Mouse (Mus musculus) lung, embryonic 15.5 days (tissue): Measurements from ENCODE around the gene Ckap4. TPM values are rescaled to one million over a fixed set of nuclear protein-coding genes. Genes with fewer than 3 reads are reported as not detected.
A peak's percentile ranks its signal among the peaks of the same experiment; 100 is the strongest.

ENCODE experiments used
- ATAC-seq: fragments of 200-750 bp; cut with Nextera tagmentation; 2 replicates; pipeline ENCODE4 v1.8.0; 2017; ENCODE audit warnings: moderate number of reproducible peaks, borderline replicate concordance; ENCODE audit not compliant: low FRiP score, low TSS enrichment; ENCODE audit errors: extremely low read depth
- H3K27ac ChIP-seq: fragments of 300-500 bp; sonication (generic); 2 replicates; pipeline ENCODE4 v1.5.1; 2015; ENCODE audit warnings: moderate library complexity, mild to moderate bottlenecking, inconsistent platforms
- H3K27me3 ChIP-seq: fragments of 300-500 bp; sonication (generic); 2 replicates; pipeline ENCODE4 v1.6.1; 2015; ENCODE audit warnings: inconsistent platforms
- H3K36me3 ChIP-seq: fragments of 300-500 bp; sonication (generic); 2 replicates; pipeline ENCODE4 v1.6.1; 2015; ENCODE audit warnings: inconsistent platforms
- H3K4me1 ChIP-seq: fragments of 300-500 bp; sonication (generic); 2 replicates; pipeline ENCODE4 v1.6.1; 2015; ENCODE audit warnings: inconsistent platforms
- H3K4me2 ChIP-seq: fragments of 300-500 bp; sonication (generic); 2 replicates; pipeline ENCODE4 v1.6.1; 2015; ENCODE audit warnings: inconsistent platforms, mild to moderate bottlenecking, moderate library complexity
- H3K4me3 ChIP-seq: fragments of 300-500 bp; sonication (generic); 2 replicates; pipeline ENCODE4 v1.5.1; 2015; ENCODE audit warnings: mild to moderate bottlenecking, inconsistent platforms
- H3K9ac ChIP-seq: fragments of 300-500 bp; sonication (generic); 2 replicates; pipeline ENCODE4 v1.6.1; 2015; ENCODE audit warnings: inconsistent platforms
- H3K9me3 ChIP-seq: fragments of 300-500 bp; sonication (generic); 2 replicates; pipeline ENCODE4 v1.6.1; 2016; ENCODE audit warnings: inconsistent platforms
- WGBS: fragments of 180-500 bp; shearing (Covaris S2); methylation state at CpG from one replicate; pipeline ENCODE4 v1.1.7; 2015; 5-methylcytosine and 5-hydroxymethylcytosine counted together
- polyA plus RNA-seq: library from polyadenylated mRNA; unstranded; fragments of >200 nt; fragmentation: Nextera tagmentation; extraction: Ambion mirVana; gene quantifications from 2 replicates; pipeline ENCODE4 v1.2.1, GENCODE M21; 2015

Gene Ckap4
- polyA plus RNA-seq, 1 experiment from 2014 or later, result 141 TPM

DNA sequence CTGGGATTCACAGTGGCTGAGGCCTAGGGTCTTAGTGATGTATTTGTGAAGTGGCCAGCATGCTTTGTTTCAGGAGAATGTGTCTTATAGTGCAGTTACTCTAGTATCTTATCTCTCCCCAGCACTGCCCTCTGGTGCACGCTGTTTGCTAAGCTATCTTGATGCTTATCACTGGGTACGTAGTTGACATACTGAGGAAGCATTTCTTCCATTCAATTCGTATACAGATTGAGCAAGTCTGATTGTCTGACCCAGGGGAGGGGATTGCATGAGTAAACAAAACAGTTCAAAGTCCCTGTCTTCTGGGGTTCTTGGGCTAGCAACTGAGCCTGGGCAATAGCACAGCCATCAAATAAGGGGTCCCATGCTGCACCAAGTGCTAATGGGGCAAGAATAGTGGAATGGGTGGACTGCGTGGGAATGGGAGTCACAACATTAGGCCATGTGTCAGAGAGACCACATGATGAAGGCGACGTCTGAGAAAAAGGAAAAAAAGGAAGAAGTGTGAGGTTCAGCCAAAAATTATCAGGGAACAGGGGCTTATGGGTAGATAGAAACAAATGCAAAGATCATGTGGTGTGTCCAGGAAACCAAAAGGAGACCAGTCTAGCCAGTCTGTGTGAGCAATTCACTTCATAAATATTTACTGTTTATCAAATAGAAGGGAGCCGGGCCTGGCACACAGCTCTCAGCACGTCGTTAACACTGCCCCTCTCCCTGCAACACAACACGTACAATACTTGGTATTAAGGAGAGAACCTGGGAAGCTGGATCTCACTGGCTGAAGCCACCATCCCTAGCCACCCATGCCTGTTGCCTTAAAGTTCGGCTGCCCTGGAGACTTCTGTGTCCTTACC lies 9.2 kb upstream of the Ckap4 start:
- Histone ChIP-seq H3K4me2 (no peak overlapping the region), H3K9me3 (no peaks in the 10 kb centered on the region), H3K4me1 (0 out of 2 replicates have a peak, but pooled peaks cover 7% of the 10 kb centered on the region), H3K9ac (no peak overlapping the region), H3K27me3 (no peaks in the 10 kb centered on the region), H3K4me3 (no peak overlapping the region), H3K36me3 (no peaks in the 10 kb centered on the region), H3K27ac (no peak overlapping the region)
- no peak; the same call in 1 of the 2 replicates for ATAC-seq
- WGBS, result 32% methylated on average over 11 of the region's 11 CpGs

GRCm38 (mm10) chr10:84539651-84540050 lies 5.8 kb upstream of the Ckap4 start:
- no peak overlapping the region for H3K27ac ChIP-seq
- H3K4me1 ChIP-seq, result 0 out of 2 replicates have a peak, but pooled peaks cover 4% of the 10 kb centered on the region
- no peak overlapping the region for H3K9ac ChIP-seq
- no peaks in the 10 kb centered on the region for H3K9me3 ChIP-seq
- H3K36me3 ChIP-seq, result no peaks in the 10 kb centered on the region
- H3K4me2 ChIP-seq, result no peak overlapping the region
- WGBS, result 87% methylated on average over 6 of the region's 6 CpGs
- no peak for ATAC-seq
- no peaks in the 10 kb centered on the region for H3K27me3 ChIP-seq
- H3K4me3 ChIP-seq, result no peak overlapping the region

DNA sequence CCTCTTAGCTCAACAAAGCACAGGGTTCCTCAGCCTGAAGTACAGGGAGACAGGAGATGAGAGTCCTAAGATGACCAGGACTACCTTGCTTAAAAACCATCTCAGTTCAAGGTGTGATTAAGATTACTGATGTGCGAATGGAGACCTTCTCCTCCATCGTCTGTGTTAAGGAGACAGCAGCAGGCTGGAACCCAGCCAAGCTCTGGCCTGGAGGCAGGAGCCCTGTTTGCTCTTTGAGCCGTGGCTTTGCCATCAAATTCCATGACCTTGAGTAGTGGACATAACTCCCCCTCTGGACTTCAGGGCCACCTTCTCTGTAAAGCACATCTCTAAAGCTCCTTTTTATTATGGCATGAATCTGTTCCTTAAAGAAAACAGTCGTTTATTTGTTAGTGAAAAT lies 2.0 kb upstream of the Ckap4 start:
- H3K36me3 ChIP-seq, result no peaks in the 10 kb centered on the region
- ATAC-seq, result no peak
- no peaks in the 10 kb centered on the region for H3K27me3 ChIP-seq
- WGBS, result 26% methylated on average over 4 of the region's 4 CpGs
- no peak overlapping the region for H3K4me3 ChIP-seq
- H3K9me3 ChIP-seq, result no peaks in the 10 kb centered on the region
- peaks cover 22% of the 10 kb centered on the region for H3K4me1 ChIP-seq
- H3K27ac ChIP-seq, result no peak overlapping the region
- H3K9ac ChIP-seq, result no peak overlapping the region
- H3K4me2 ChIP-seq, result no peak overlapping the region

GRCm38 (mm10) chr10:84535458-84535857 lies 1.6 kb upstream of the Ckap4 start:
- no peaks in the 10 kb centered on the region for H3K27me3 ChIP-seq
- no peak overlapping the region for H3K9ac ChIP-seq
- ATAC-seq, result no peak
- H3K27ac ChIP-seq, result no peak overlapping the region
- no peaks in the 10 kb centered on the region for H3K36me3 ChIP-seq
- H3K9me3 ChIP-seq, result no peaks in the 10 kb centered on the region
- H3K4me1 ChIP-seq, result peaks cover 26% of the 10 kb centered on the region
- WGBS, result 77% methylated on average over 5 of the region's 5 CpGs
- H3K4me3 ChIP-seq, result no peak overlapping the region
- no peak overlapping the region for H3K4me2 ChIP-seq

DNA sequence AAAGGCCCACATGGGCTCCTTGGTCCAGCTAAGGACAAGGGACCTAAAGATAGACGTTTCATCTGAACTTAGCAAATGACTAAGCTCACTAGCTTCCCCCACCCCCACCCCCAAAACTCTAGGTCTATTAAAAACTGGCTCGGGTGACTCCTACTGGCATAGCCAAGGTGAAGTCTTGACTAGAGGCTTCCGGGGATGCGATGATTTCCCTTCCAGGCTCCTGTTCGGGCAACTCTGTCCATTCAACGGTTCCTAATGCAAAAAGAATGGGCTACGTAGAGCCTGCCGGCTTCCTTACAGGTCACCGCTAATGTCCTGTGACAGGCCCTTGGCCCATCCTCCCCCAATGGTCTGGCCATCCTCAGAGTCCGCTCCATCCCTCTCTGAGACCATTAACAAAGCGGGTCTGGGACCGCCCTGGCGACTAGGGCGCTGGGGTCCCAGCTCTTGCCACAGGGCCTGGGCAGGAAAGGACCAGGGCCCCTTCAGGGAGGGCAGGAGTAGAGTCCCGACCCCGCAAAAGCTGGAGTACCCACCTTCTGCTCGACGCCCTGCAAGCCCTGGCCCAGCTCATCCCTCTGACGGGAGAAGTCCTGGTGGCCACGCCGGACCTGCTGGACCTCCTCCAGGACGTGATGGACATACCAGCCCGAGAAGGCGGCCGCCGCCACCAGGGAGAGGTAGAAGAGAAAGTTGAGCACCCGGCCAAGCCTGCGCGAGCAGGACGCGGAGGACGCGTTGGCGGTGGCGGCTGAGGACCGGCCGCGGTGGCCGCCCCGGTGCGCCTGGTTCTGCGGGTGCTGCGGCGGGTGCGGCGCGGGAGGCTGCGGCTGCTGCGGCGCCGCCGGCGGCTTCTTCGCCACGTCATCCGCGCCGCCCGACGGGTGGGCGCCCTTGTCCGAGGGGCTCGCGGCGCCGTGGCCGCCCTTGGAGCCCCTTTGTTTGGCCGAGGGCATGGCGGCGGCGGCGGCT lies 665 bp downstream of the Ckap4 start:
- under 1% methylated on average over 53 of the region's 72 CpGs for WGBS
- H3K27ac ChIP-seq, result peak overlapping the region; percentile 86
- H3K4me1 ChIP-seq, result peaks cover 42% of the 10 kb centered on the region
- H3K36me3 ChIP-seq, result peaks cover 19% of the 10 kb centered on the region
- H3K27me3 ChIP-seq, result no peaks in the 10 kb centered on the region
- no peaks in the 10 kb centered on the region for H3K9me3 ChIP-seq
- peak overlapping the region; percentile 72 for H3K9ac ChIP-seq
- peak; percentile 6; the same call in 1 of the 2 replicates for ATAC-seq
- peak overlapping the region; percentile 61 for H3K4me3 ChIP-seq
- peak overlapping the region; percentile 73 for H3K4me2 ChIP-seq

DNA sequence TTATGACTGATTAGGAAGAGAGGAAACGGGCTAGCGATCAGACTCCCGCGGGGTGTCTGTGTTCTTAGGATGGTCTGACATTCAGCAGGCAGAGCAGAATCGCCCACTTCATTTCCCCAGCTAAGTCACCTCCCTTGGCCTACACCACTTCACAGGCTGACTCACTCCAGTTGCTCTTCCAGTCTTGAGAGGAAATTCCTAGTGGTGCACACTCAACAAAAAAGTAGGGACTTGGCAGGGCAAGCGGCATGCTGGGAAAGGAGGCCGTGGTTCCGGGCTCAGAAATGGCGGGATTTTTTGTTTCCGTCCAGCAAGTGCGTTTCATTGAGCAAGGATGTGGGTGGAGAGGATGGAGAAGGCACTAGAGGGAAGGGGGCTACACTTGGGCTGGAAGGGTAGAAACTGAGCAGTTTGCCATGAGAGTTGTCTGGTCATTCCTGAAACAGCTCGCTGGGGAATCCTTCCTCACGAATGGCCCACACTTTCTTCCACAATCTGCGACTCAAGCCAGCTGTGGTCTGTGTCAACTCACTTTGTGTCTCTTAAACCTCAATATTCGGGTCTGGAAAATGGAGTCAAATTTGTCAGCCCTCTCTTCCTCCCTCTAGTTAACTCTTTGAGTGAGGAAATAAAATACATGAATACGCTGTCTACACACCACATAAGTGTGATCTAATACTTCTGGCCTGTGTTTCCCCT lies 1.5 kb downstream of the Ckap4 start:
- Histone ChIP-seq H3K27ac (peak overlapping the region; percentile 86), H3K9me3 (no peaks in the 10 kb centered on the region), H3K9ac (peak overlapping the region; percentile 72), H3K4me2 (peak overlapping the region; percentile 73), H3K36me3 (peaks cover 27% of the 10 kb centered on the region), H3K4me3 (peak overlapping the region; percentile 61), H3K27me3 (no peaks in the 10 kb centered on the region), H3K4me1 (peaks cover 42% of the 10 kb centered on the region)
- ATAC-seq, result no peak
- WGBS, result 18% methylated on average over 16 of the region's 16 CpGs

GRCm38 (mm10) chr10:84531576-84531975 lies 2.3 kb downstream of the Ckap4 start:
- WGBS, result 77% methylated on average over 4 of the region's 4 CpGs
- Histone ChIP-seq H3K27ac (peak overlapping the region; percentile 86), H3K4me1 (peaks cover 42% of the 10 kb centered on the region), H3K4me2 (peak overlapping the region; percentile 73), H3K36me3 (peaks cover 34% of the 10 kb centered on the region), H3K4me3 (peak overlapping the region; percentile 61), H3K9me3 (no peaks in the 10 kb centered on the region), H3K9ac (peak overlapping the region; percentile 72; the same call in 1 of the 2 replicates), H3K27me3 (no peaks in the 10 kb centered on the region)
- ATAC-seq, result no peak

- Histone ChIP-seq H3K4me3 (no peak overlapping the region), H3K4me2 (peak overlapping the region; percentile 73), H3K27ac (no peak overlapping the region), H3K4me1 (peaks cover 42% of the 10 kb centered on the region), H3K36me3 (peaks cover 43% of the 10 kb centered on the region), H3K9me3 (no peaks in the 10 kb centered on the region), H3K9ac (0 out of 2 replicates have a peak overlapping the region, but pooled peaks have one; percentile 8), H3K27me3 (no peaks in the 10 kb centered on the region)
- 72% methylated on average over 8 of the region's 8 CpGs for WGBS
- ATAC-seq, result no peak
Observed at GRCm38 (mm10) chr10:84530388-84530787, 3.5 kb downstream of the Ckap4 start.

DNA sequence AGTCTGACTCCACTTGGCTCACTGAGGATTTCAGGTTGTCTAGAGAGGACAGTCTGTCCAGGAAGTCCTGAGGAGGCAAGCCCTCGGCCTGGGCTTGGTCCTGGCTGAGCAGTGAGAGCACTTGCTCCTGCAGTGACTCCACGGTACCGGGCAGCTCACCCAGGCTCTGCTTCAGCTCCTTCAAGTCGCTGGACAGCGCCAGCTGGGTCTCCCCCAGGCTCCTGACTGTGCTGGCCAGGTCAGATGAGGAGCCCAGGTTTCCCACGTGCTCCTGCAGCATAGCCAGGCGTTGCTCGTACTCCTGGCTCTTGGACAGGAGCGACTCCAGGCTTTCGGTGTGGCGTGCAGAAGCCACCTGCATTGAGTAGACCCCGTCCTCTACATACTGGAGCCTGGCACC lies 6.2 kb downstream of the Ckap4 start:
- Histone ChIP-seq H3K4me2 (no peak overlapping the region), H3K4me3 (no peak overlapping the region), H3K9me3 (no peaks in the 10 kb centered on the region), H3K4me1 (peaks cover 38% of the 10 kb centered on the region), H3K36me3 (peaks cover 55% of the 10 kb centered on the region), H3K27me3 (no peaks in the 10 kb centered on the region), H3K9ac (no peak overlapping the region), H3K27ac (no peak overlapping the region)
- no peak for ATAC-seq
- 84% methylated on average over 12 of the region's 12 CpGs for WGBS

DNA sequence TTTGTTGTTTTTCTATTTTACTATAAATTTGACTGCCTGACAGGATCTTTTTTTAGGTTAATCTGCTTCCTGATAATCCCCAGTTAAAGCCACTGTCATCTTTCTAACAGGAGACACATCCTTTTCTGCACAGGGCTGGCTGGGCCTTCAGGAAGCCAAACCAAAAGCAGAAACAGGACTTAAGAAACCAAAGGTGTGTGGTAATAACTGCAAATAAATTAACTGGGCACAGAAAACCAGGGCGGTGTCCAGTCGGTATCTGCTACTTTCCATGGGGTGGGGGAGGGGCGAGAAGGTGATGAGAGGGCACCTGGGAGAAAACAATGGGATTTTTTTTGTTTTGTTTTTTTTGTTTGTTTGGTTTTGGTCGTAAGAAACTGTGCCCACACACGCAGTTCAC lies 6.8 kb downstream of the Ckap4 start:
- H3K9ac ChIP-seq, result no peak overlapping the region
- H3K27me3 ChIP-seq, result no peaks in the 10 kb centered on the region
- H3K27ac ChIP-seq, result no peak overlapping the region
- H3K4me1 ChIP-seq, result peaks cover 32% of the 10 kb centered on the region
- no peak overlapping the region for H3K4me2 ChIP-seq
- 67% methylated on average over 5 of the region's 5 CpGs for WGBS
- ATAC-seq, result no peak
- peaks cover 55% of the 10 kb centered on the region for H3K36me3 ChIP-seq
- no peak overlapping the region for H3K4me3 ChIP-seq
- no peaks in the 10 kb centered on the region for H3K9me3 ChIP-seq

DNA sequence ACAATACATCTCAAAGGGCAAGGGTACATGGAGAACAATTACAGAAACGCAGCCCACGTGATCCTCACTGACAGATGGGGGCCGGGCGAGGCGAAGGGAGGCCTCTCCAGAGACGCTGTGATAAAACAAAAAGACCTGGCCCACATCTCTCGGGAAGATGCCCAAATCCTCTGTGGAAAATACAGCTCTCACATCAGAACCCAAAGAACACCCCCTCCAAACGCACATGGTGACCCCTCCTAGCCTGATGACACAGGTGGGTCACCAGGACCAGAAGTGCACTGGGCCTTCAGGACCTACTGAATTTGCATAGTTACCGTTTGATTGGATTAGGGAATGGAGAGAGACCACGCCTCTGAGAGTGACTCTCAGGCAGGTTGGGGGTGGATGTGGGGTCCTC lies 7.4 kb downstream of the Ckap4 start:
- Histone ChIP-seq H3K4me2 (no peak overlapping the region), H3K9ac (no peak overlapping the region), H3K36me3 (peaks cover 55% of the 10 kb centered on the region), H3K9me3 (no peaks in the 10 kb centered on the region), H3K4me1 (peaks cover 26% of the 10 kb centered on the region), H3K27me3 (no peaks in the 10 kb centered on the region), H3K27ac (no peak overlapping the region), H3K4me3 (no peak overlapping the region)
- 75% methylated on average over 10 of the region's 10 CpGs for WGBS
- ATAC-seq, result no peak
